Mouse (Mus musculus) liver, embryonic 11.5 days (tissue): ENCODE measurements at regions not wholly inside any gene's neighbourhood (a gene's known extent, or its start where the extent isn't known, plus 50 kb on each side); places are given as distances from the start of the nearest gene placed in this dataset.

ENCODE experiments used
- ATAC-seq: fragments of 200-750 bp; cut with Nextera tagmentation; replicated peaks from 2 replicates; pipeline ENCODE4 v1.8.0; 2017; ENCODE audit warnings: moderate number of reproducible peaks, mild to moderate bottlenecking, moderate TSS enrichment, moderate library complexity; ENCODE audit not compliant: low FRiP score
- DNase-seq: peaks from one replicate; pipeline ENCODE4 v3.0.0-alpha.2; 2017; ENCODE audit warnings: low spot score
- H3K27ac ChIP-seq: fragments of 300-500 bp; sonication (generic); 2 replicates; pipeline ENCODE4 v1.5.1; 2014; ENCODE audit warnings: mild to moderate bottlenecking, low read depth, low read length, control low read depth
- H3K27me3 ChIP-seq: fragments of 300-500 bp; sonication (generic); replicated peaks from 2 replicates; pipeline ENCODE4 v1.6.1; 2014; ENCODE audit warnings: low read length, mixed read lengths; ENCODE audit not compliant: control insufficient read depth, insufficient read depth
- H3K36me3 ChIP-seq: fragments of 300-500 bp; sonication (generic); 2 replicates; pipeline ENCODE4 v1.6.1; 2014; ENCODE audit warnings: mild to moderate bottlenecking, low read length, moderate library complexity, mixed read lengths; ENCODE audit not compliant: control insufficient read depth, insufficient read depth
- H3K4me1 ChIP-seq: fragments of 300-500 bp; sonication (generic); replicated peaks from 2 replicates; pipeline ENCODE4 v1.6.1; 2014; ENCODE audit warnings: low read length, mixed read lengths; ENCODE audit not compliant: control insufficient read depth, insufficient read depth
- H3K4me2 ChIP-seq: fragments of 300-500 bp; sonication (generic); 2 replicates; pipeline ENCODE4 v1.6.1; 2014; ENCODE audit warnings: mild to moderate bottlenecking, control low read depth, moderate library complexity
- H3K4me3 ChIP-seq: fragments of 300-500 bp; sonication (generic); 2 replicates; pipeline ENCODE4 v1.5.1; 2014; ENCODE audit warnings: low read depth, low read length, control low read depth
- H3K9ac ChIP-seq: fragments of 300-500 bp; sonication (generic); 2 replicates; pipeline ENCODE4 v1.6.1; 2014; ENCODE audit warnings: low read depth, low read length, control low read depth
- H3K9me3 ChIP-seq: fragments of 300-500 bp; sonication (generic); 2 replicates; pipeline ENCODE4 v1.6.1; 2016; ENCODE audit warnings: low read length, inconsistent platforms, mixed read lengths; ENCODE audit not compliant: control insufficient read depth
- WGBS: fragments of 180-500 bp; shearing (Covaris S2); extraction: QIAGEN DNeasy Blood & Tissue Kit; methylation state at CpG from one replicate; pipeline ENCODE4 v1.1.7; 2014; 5-methylcytosine and 5-hydroxymethylcytosine counted together

- DNase-seq (no peak), ATAC-seq (no peak)
- Histone ChIP-seq H3K27me3 (no peaks in the 10 kb centered on the region), H3K27ac (no peak overlapping the region), H3K4me2 (no peak overlapping the region), H3K9me3 (no peaks in the 10 kb centered on the region), H3K9ac (no peak overlapping the region), H3K4me3 (no peak overlapping the region), H3K4me1 (no peaks in the 10 kb centered on the region), H3K36me3 (no peaks in the 10 kb centered on the region)
- WGBS: 68% methylated on average over 8 of the region's 8 CpGs
Measured at GRCm38 (mm10) chr10:19443516-19443915, 87.2 kb downstream of the Olig3 start.

- Histone ChIP-seq H3K4me1 (no peaks in the 10 kb centered on the region), H3K4me2 (no peak overlapping the region), H3K9ac (no peak overlapping the region), H3K9me3 (no peaks in the 10 kb centered on the region), H3K4me3 (no peak overlapping the region), H3K36me3 (no peaks in the 10 kb centered on the region), H3K27me3 (no peaks in the 10 kb centered on the region), H3K27ac (no peak overlapping the region)
- ATAC-seq (no peak), DNase-seq (no peak)
- WGBS: 68% methylated on average over 12 of the region's 12 CpGs
Measured at GRCm38 (mm10) chr10:19448838-19449559, 92.7 kb downstream of the Olig3 start.

GRCm38 (mm10) chr10:19459053-19459452, 102.7 kb downstream of the Olig3 start:
- no peak overlapping the region for H3K4me3 ChIP-seq
- WGBS: 77% methylated on average over 11 of the region's 11 CpGs
- no peak for ATAC-seq

GRCm38 (mm10) chr10:19459709-19460108, 103.4 kb downstream of the Olig3 start:
- Histone ChIP-seq H3K4me3 (no peak overlapping the region), H3K27ac (no peak overlapping the region), H3K9me3 (no peaks in the 10 kb centered on the region), H3K9ac (no peak overlapping the region), H3K27me3 (no peaks in the 10 kb centered on the region), H3K4me2 (no peak overlapping the region), H3K4me1 (no peaks in the 10 kb centered on the region), H3K36me3 (no peaks in the 10 kb centered on the region)
- 84% methylated on average over 5 of the region's 5 CpGs for WGBS
- DNase-seq: no peak
- ATAC-seq: no peak

More at GRCm38 (mm10) chr10:19459053-19459452, 102.7 kb downstream of the Olig3 start:
- no peak overlapping the region for H3K27ac ChIP-seq
- no peak for DNase-seq
- H3K4me2 ChIP-seq: no peak overlapping the region
- H3K9me3 ChIP-seq: no peaks in the 10 kb centered on the region
- no peak overlapping the region for H3K9ac ChIP-seq
- no peaks in the 10 kb centered on the region for H3K4me1 ChIP-seq
- no peaks in the 10 kb centered on the region for H3K27me3 ChIP-seq
- H3K36me3 ChIP-seq: no peaks in the 10 kb centered on the region

- H3K27ac ChIP-seq: no peak overlapping the region
- WGBS: 75% methylated on average over 4 of the region's 4 CpGs
- no peak for DNase-seq
Measured at GRCm38 (mm10) chr10:19460164-19460563, 103.8 kb downstream of the Olig3 start.

GRCm38 (mm10) chr10:19463800-19464199, 107.5 kb downstream of the Olig3 start:
- no peaks in the 10 kb centered on the region for H3K36me3 ChIP-seq
- H3K27me3 ChIP-seq: no peaks in the 10 kb centered on the region
- DNase-seq (no peak), ATAC-seq (no peak)
- H3K4me2 ChIP-seq: no peak overlapping the region
- H3K27ac ChIP-seq: no peak overlapping the region
- no peaks in the 10 kb centered on the region for H3K4me1 ChIP-seq
- 81% methylated on average over 3 of the region's 3 CpGs for WGBS
- H3K9ac ChIP-seq: no peak overlapping the region
- H3K4me3 ChIP-seq: no peak overlapping the region
- no peaks in the 10 kb centered on the region for H3K9me3 ChIP-seq

More at GRCm38 (mm10) chr10:19460164-19460563, 103.8 kb downstream of the Olig3 start:
- Histone ChIP-seq H3K4me1 (no peaks in the 10 kb centered on the region), H3K27me3 (no peaks in the 10 kb centered on the region), H3K36me3 (no peaks in the 10 kb centered on the region), H3K4me3 (no peak overlapping the region), H3K4me2 (no peak overlapping the region), H3K9me3 (no peaks in the 10 kb centered on the region), H3K9ac (no peak overlapping the region)
- ATAC-seq: no peak

GRCm38 (mm10) chr10:19464504-19464903, 108.2 kb downstream of the Olig3 start:
- WGBS: 75% methylated on average over 5 of the region's 5 CpGs

GRCm38 (mm10) chr10:19471349-19472040, 115.2 kb downstream of the Olig3 start:
- Histone ChIP-seq H3K9ac (no peak overlapping the region), H3K4me1 (no peaks in the 10 kb centered on the region), H3K36me3 (no peaks in the 10 kb centered on the region), H3K27me3 (no peaks in the 10 kb centered on the region), H3K4me3 (no peak overlapping the region), H3K4me2 (no peak overlapping the region), H3K27ac (no peak overlapping the region), H3K9me3 (no peaks in the 10 kb centered on the region)
- 77% methylated on average over 9 of the region's 9 CpGs for WGBS
- ATAC-seq (no peak), DNase-seq (no peak)

More at GRCm38 (mm10) chr10:19464504-19464903, 108.2 kb downstream of the Olig3 start:
- Histone ChIP-seq H3K36me3 (no peaks in the 10 kb centered on the region), H3K27ac (no peak overlapping the region), H3K27me3 (no peaks in the 10 kb centered on the region), H3K4me2 (no peak overlapping the region), H3K4me3 (no peak overlapping the region), H3K4me1 (no peaks in the 10 kb centered on the region), H3K9me3 (no peaks in the 10 kb centered on the region), H3K9ac (no peak overlapping the region)
- ATAC-seq: no peak
- no peak for DNase-seq

GRCm38 (mm10) chr10:19472066-19472465, 115.7 kb downstream of the Olig3 start:
- no peaks in the 10 kb centered on the region for H3K4me1 ChIP-seq
- H3K9ac ChIP-seq: no peak overlapping the region
- no peak for DNase-seq
- no peak overlapping the region for H3K4me3 ChIP-seq
- H3K4me2 ChIP-seq: no peak overlapping the region
- no peak overlapping the region for H3K27ac ChIP-seq
- 58% methylated on average over 6 of the region's 6 CpGs for WGBS
- H3K27me3 ChIP-seq: no peaks in the 10 kb centered on the region
- no peak for ATAC-seq
- H3K9me3 ChIP-seq: no peaks in the 10 kb centered on the region
- no peaks in the 10 kb centered on the region for H3K36me3 ChIP-seq
